Mouse (Mus musculus) bone marrow macrophage, adult 2 months (primary cell): ENCODE data around the gene Dnajc1.

Experiments
- CTCF ChIP-seq: IDR thresholded peaks from 2 replicates; pipeline ENCODE4 v1.5.1; 2012; ENCODE audit warnings: low read depth, mild to moderate bottlenecking, low read length, moderate library complexity
- POLR2A ChIP-seq: IDR thresholded peaks from 2 replicates; pipeline ENCODE4 v1.6.1; 2012; ENCODE audit warnings: mild to moderate bottlenecking, low read depth, low read length, borderline replicate concordance

DNA sequence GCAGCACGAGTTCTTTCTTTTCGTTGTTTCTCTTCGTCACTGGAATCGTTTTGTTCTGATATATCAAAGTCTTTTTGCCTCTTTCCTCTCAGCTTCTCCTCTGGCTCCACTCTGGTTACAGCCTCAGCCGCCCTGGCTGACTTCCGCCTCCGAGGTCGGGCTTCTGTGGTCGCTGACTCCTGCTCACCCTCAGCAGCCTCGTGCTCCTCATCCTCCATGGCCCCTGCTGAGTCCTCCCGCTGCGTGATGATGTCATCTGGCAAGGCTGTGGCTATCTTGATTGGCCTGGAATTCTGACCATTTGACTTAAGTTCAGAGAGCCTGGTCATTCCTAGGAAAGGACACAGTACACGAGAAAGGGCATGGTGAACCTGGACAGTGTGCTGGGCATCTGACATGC lies 173.1 kb downstream of the Dnajc1 start:
- TF ChIP-seq POLR2A: no peak
- TF ChIP-seq CTCF: no peak
